Mouse (Mus musculus) lung, embryonic 14.5 days (tissue): ENCODE measurements around the gene Bnip1. TPM values are rescaled to one million over a fixed set of nuclear protein-coding genes. Genes with fewer than 3 reads are reported as not detected.

Experiments used
- ATAC-seq: fragments of 200-750 bp; cut with Nextera tagmentation; 2 replicates; pipeline ENCODE4 v1.8.0; 2017; ENCODE audit warnings: mild to moderate bottlenecking, moderate TSS enrichment, moderate library complexity; ENCODE audit not compliant: insufficient read depth
- DNase-seq: peaks from one replicate; pipeline ENCODE4 v3.0.0-alpha.2; 2015
- H3K27ac ChIP-seq: fragments of 300-500 bp; sonication (generic); 2 replicates; pipeline ENCODE4 v1.5.1; 2014; ENCODE audit warnings: low read depth, mild to moderate bottlenecking, moderate library complexity
- H3K27me3 ChIP-seq: fragments of 300-500 bp; sonication (generic); 2 replicates; pipeline ENCODE4 v1.6.1; 2014; ENCODE audit warnings: low read length, control low read depth; ENCODE audit not compliant: insufficient read depth
- H3K36me3 ChIP-seq: fragments of 300-500 bp; sonication (generic); 2 replicates; pipeline ENCODE4 v1.6.1; 2014; ENCODE audit warnings: control low read depth; ENCODE audit not compliant: insufficient read depth
- H3K4me1 ChIP-seq: fragments of 300-500 bp; sonication (generic); 2 replicates; pipeline ENCODE4 v1.6.1; 2014; ENCODE audit warnings: antibody characterized with exemption, control low read depth; ENCODE audit not compliant: insufficient read depth
- H3K4me2 ChIP-seq: fragments of 300-500 bp; sonication (generic); 2 replicates; pipeline ENCODE4 v1.6.1; 2014; ENCODE audit warnings: mild to moderate bottlenecking
- H3K4me3 ChIP-seq: fragments of 300-500 bp; sonication (generic); 2 replicates; pipeline ENCODE4 v1.5.1; 2014; ENCODE audit warnings: low read depth, low read length
- H3K9ac ChIP-seq: fragments of 300-500 bp; sonication (generic); 2 replicates; pipeline ENCODE4 v1.6.1; 2014
- H3K9me3 ChIP-seq: fragments of 300-500 bp; sonication (generic); 2 replicates; pipeline ENCODE4 v1.6.1; 2016; ENCODE audit warnings: low read depth, low read length, control low read depth
- CTCF ChIP-seq: IDR thresholded peaks from 2 replicates; pipeline ENCODE4 v1.5.1; 2016; ENCODE audit warnings: antibody characterized with exemption, low read depth
- WGBS: fragments of 180-500 bp; shearing (Covaris S2); extraction: QIAGEN DNeasy Blood & Tissue Kit; methylation state at CpG from one replicate; pipeline ENCODE4 v1.1.7; 2014; 5-methylcytosine and 5-hydroxymethylcytosine counted together
- polyA plus RNA-seq: library from polyadenylated mRNA; unstranded; fragments of >200 nt; fragmentation: Nextera tagmentation; extraction: Ambion mirVana; gene quantifications from 2 replicates; pipeline ENCODE4 v1.2.1, GENCODE M21; 2014

Bnip1 gene
- polyA plus RNA-seq, 1 experiment from 2014 or later, result 49.7 TPM

DNA sequence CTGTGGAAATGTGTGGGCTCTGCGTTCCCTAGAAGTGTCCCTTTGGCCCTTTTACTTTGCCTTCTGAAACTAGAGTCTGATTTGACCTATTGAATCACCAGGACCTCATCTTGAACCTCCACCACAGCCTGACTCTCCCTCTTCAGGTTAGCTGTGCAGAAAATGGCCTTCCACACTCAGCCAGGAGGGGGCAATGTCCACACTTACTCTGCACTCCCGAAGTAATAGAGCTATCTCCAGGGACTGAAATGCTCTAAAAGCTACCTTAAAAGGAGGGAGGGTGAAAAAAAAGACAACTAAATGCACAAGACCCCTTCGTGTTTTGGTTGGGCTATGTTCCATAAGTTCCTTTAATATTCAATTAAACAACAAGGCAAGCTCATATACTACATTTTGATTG lies 13.9 kb downstream of the Bnip1 start:
- no peak overlapping the region for H3K27ac ChIP-seq
- no peak overlapping the region for H3K4me2 ChIP-seq
- peaks cover 37% of the 10 kb centered on the region for H3K36me3 ChIP-seq
- H3K9me3 ChIP-seq, result no peaks in the 10 kb centered on the region
- peak; percentile 82 for TF ChIP-seq CTCF
- WGBS, result 11% methylated on average over 3 of the region's 3 CpGs
- no peak overlapping the region for H3K9ac ChIP-seq
- no peak for ATAC-seq
- H3K4me3 ChIP-seq, result no peak overlapping the region
- H3K4me1 ChIP-seq, result no peaks in the 10 kb centered on the region
- no peaks in the 10 kb centered on the region for H3K27me3 ChIP-seq
- DNase-seq, result peak; percentile 80

- H3K4me3 ChIP-seq, result no peak overlapping the region
- H3K9me3 ChIP-seq, result no peaks in the 10 kb centered on the region
- no peak overlapping the region for H3K4me2 ChIP-seq
- ATAC-seq, result no peak
- H3K27ac ChIP-seq, result no peak overlapping the region
- TF ChIP-seq CTCF, result no peak
- WGBS, result 70% methylated on average over 7 of the region's 7 CpGs
- H3K27me3 ChIP-seq, result no peaks in the 10 kb centered on the region
- DNase-seq, result no peak
- no peak overlapping the region for H3K9ac ChIP-seq
- H3K4me1 ChIP-seq, result no peaks in the 10 kb centered on the region
- H3K36me3 ChIP-seq, result peaks cover 31% of the 10 kb centered on the region
Observed at GRCm38 (mm10) chr17:26795386-26795785, 14.5 kb downstream of the Bnip1 start.

GRCm38 (mm10) chr17:26797379-26798128 lies 16.7 kb downstream of the Bnip1 start:
- Histone ChIP-seq H3K27me3 (no peaks in the 10 kb centered on the region), H3K9me3 (no peaks in the 10 kb centered on the region), H3K36me3 (peaks cover 10% of the 10 kb centered on the region), H3K4me1 (no peaks in the 10 kb centered on the region), H3K9ac (no peak overlapping the region), H3K4me2 (no peak overlapping the region), H3K27ac (no peak overlapping the region), H3K4me3 (no peak overlapping the region)
- WGBS, result 66% methylated on average over 6 of the region's 6 CpGs
- DNase-seq (no peak), ATAC-seq (no peak)
- no peak for TF ChIP-seq CTCF

DNA sequence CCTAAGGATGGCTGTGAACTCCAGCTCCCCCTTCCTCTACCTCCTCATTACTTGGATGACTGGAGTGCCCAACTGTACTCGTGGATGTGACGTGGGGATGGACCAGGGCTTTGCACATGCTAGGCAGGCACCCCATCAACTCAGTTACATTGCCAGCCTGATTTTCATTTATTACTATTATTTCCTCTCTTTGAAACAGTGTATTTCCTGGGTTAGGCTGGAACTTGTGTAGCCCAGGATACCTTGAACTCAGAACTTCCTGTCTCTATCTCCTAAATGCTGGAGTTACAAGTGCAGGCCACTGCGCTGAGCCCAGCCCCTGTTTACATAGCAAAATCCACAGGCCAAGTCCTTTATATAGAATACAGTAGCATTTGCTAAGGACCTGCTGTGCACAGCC lies 22.0 kb downstream of the Bnip1 start:
- H3K4me1 ChIP-seq, result no peaks in the 10 kb centered on the region
- DNase-seq (no peak), ATAC-seq (no peak)
- H3K36me3 ChIP-seq, result no peaks in the 10 kb centered on the region
- TF ChIP-seq CTCF, result no peak
- no peaks in the 10 kb centered on the region for H3K9me3 ChIP-seq
- no peaks in the 10 kb centered on the region for H3K27me3 ChIP-seq
- H3K27ac ChIP-seq, result no peak overlapping the region
- no peak overlapping the region for H3K4me2 ChIP-seq
- WGBS, result 69% methylated on average over 3 of the region's 3 CpGs
- H3K9ac ChIP-seq, result no peak overlapping the region
- H3K4me3 ChIP-seq, result no peak overlapping the region

DNA sequence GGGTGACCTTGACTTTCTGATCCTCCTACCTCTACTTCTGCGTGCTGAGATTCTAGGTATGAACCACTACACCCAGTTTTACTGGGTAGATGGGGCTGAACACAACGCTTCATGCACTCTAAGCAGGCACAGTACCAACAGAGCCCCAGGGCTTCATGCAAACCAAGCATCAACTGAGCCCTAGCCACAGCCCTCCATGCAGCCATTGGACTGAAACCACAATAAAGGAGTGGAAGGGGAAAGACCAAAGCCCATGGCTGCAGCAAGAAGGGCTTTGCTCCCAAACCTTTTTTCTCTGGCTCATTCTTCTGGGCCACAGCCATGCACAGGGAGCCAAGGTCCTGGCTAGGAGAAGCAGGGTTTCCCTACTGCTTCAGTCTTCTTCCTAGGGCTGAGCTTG lies 31.7 kb downstream of the Bnip1 start:
- Histone ChIP-seq H3K4me1 (no peaks in the 10 kb centered on the region), H3K4me3 (no peak overlapping the region), H3K4me2 (no peak overlapping the region), H3K27me3 (no peaks in the 10 kb centered on the region), H3K27ac (no peak overlapping the region), H3K9me3 (no peaks in the 10 kb centered on the region), H3K36me3 (no peaks in the 10 kb centered on the region), H3K9ac (no peak overlapping the region)
- ATAC-seq (no peak), DNase-seq (no peak)
- 73% methylated on average over 2 of the region's 2 CpGs for WGBS
- no peak for TF ChIP-seq CTCF

GRCm38 (mm10) chr17:26813497-26813896 lies 32.6 kb downstream of the Bnip1 start:
- DNase-seq, result no peak
- Histone ChIP-seq H3K27me3 (no peaks in the 10 kb centered on the region), H3K4me2 (no peak overlapping the region), H3K36me3 (no peaks in the 10 kb centered on the region), H3K27ac (no peak overlapping the region), H3K4me1 (no peaks in the 10 kb centered on the region), H3K9ac (no peak overlapping the region), H3K9me3 (no peaks in the 10 kb centered on the region), H3K4me3 (no peak overlapping the region)
- WGBS, result 53% methylated on average over 9 of the region's 9 CpGs
- TF ChIP-seq CTCF, result no peak
- no peak for ATAC-seq

GRCm38 (mm10) chr17:26816810-26817209 lies 35.9 kb downstream of the Bnip1 start:
- DNase-seq (no peak), ATAC-seq (no peak)
- H3K36me3 ChIP-seq, result no peaks in the 10 kb centered on the region
- WGBS, result 71% methylated on average over 6 of the region's 6 CpGs
- H3K9me3 ChIP-seq, result no peaks in the 10 kb centered on the region
- H3K9ac ChIP-seq, result no peak overlapping the region
- H3K4me2 ChIP-seq, result no peak overlapping the region
- TF ChIP-seq CTCF, result no peak
- no peaks in the 10 kb centered on the region for H3K4me1 ChIP-seq
- H3K27ac ChIP-seq, result no peak overlapping the region
- no peaks in the 10 kb centered on the region for H3K27me3 ChIP-seq
- no peak overlapping the region for H3K4me3 ChIP-seq

DNA sequence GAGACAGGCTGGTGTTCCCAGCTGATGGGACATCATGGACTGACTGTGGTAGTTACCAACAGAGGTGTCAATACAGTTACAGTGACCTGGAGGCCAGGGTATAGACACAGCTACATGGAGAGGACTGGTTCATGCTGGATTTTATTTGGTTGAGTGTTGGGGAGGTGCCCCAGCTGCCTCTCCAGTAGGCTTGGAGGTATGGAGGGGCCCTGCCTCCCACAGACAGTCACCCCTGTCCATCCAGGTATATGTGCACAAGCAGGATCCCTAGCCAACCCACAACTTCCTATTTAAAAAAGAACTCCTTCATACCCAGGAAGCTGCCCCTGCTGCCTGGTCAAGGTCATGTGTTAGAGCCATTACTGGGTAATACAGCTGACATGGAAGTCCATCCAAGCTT lies 36.9 kb downstream of the Bnip1 start:
- Histone ChIP-seq H3K36me3 (no peaks in the 10 kb centered on the region), H3K27me3 (no peaks in the 10 kb centered on the region), H3K9me3 (no peaks in the 10 kb centered on the region), H3K4me1 (no peaks in the 10 kb centered on the region), H3K27ac (no peak overlapping the region), H3K9ac (no peak overlapping the region), H3K4me3 (no peak overlapping the region), H3K4me2 (no peak overlapping the region)
- DNase-seq, result no peak
- ATAC-seq, result no peak
- TF ChIP-seq CTCF, result no peak
